Mouse (Mus musculus) common myeloid progenitor, adult 5-6 weeks (primary cell): ENCODE measurements at regions not wholly inside any gene's neighbourhood (a gene's known extent, or its start where the extent isn't known, plus 50 kb on each side); places are given as distances from the start of the nearest gene placed in this dataset.

Source experiments
- ATAC-seq: replicated peaks from 2 replicates; pipeline ENCODE4 v1.8.0; 2016; ENCODE audit warnings: low read depth, mild to moderate bottlenecking, moderate TSS enrichment, inconsistent platforms; ENCODE audit not compliant: poor library complexity, severe bottlenecking

DNA sequence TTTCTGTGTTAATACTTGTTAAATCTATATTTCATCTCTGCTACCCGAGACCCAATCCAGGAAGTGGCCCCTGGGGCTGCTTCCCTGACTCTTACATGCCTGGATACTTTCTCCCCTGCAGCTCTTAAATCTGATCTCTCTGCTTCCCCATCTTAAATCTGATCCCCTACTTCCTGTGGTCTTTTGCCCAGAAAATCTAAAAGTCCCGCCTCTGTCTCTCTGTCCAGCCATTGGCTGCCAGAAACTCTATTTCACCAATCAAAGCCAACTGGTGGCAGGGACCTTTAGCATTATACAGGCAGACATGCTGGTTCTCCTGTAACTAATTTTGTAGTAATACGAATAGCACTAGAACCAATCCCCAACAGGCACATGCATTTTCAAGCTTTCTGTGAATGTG is 59.0 kb upstream of the Ccdc91 start:
- ATAC-seq, result no peak

DNA sequence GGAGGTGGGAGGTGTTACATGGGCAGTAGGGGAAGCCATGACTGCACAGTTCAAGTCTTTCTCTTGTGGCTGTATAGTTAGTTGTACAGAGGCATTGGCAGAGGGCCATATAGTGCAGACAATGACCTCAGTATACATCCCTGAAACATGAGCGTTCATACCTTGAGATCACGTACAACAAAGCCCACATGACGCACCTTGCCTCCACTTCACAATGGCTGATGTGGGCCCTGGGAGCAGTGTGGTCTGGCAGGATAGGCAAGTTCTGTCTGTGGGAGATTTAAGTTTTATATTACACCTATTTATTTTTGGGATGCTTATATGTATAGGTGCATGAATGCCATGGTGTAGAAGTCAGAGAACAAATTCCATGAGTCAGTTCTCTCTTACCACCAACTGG is 61.9 kb upstream of the Ccdc91 start:
- no peak for ATAC-seq

DNA sequence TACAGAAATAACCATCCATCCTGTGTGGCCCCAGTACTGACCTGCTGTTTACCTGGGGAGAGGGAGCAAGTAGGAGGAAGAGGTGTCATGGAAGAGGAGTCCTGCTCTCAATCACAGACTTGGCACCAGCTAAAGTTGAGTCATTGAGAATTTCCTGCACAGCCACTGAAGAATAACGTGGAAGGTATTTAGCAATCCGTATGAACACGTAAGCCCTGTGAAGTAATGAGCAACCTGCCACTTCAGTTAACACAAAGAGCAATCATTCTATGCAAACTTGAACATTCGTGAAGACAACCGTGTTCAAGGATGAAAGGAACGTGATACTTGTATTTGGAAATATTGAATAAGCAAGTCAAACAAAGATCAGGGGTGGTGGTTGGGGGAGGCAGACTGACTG is 77.6 kb upstream of the Ccdc91 start:
- ATAC-seq, result no peak

DNA sequence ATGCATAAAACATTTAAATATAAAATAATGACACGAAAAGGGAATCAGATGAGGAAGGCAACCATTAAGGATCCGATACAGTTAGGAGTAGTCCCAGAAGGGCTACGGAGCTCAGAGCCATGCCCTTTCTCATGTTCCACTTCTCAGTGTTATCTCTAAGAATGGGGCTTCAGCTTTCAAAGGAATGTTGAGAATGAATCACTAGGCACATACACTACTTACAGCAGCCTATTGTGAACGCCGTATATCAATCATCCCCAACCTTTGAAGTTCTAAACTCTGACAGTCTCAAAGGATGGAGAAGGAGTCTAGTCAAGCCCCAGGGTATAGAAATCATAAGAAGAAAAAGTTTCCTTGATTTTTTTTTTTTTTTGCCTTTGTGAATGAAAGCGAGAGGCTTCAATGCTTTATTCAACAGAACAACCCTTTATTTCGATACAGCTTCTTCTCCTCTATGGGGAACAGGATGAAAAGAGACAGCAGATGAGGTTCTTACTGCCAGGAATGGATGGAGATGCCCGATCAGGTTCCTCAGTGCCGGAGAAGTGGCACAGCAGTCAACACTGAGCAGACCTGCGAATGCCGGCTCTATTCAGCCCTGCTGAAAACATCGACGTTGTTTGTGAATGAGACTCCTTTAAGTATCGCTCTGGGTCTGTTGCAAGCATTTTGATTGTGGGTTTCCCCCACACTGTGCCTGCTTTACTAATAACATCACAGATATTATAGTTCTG is 84.0 kb upstream of the Ccdc91 start:
- no peak for ATAC-seq

DNA sequence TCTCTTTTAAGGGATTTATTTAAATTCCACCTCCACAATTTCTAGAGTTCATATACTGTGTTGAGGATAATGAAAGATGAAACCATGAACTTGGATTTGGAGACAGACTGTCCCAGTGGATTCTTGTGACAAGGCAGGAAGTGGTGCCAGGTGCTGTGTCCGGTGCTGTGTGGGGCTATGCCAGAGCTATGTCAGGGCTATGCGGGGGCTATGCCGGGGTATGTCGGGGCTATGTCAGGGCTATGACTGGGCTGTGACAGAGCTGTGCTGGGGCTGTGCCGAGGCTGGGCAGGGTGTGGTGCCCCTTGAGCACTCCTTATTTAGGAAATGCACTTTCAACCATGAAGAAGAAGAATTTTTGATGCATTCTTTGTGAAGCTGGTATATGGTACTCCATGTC is 85.1 kb upstream of the Ccdc91 start:
- ATAC-seq, result no peak

DNA sequence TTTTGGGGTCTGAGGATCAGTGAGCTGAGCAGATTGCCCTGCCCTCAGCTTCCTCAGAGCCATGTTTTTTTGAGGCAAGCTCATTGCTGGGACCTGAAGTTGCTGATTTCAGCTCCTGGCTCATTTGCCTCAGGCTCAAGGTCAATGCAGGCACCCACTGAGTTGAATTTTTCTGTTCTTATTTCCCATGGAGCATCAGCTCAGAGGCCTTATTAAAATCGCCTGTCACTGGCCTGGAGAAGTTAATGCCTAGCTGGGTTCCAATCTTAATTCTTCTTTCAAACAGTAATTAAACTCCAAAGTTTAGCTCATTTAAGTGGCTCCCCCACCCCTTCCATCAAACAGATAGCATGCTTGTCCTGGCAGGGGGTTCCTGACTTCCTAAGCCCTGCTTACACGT is 86.9 kb upstream of the Ccdc91 start:
- no peak for ATAC-seq

DNA sequence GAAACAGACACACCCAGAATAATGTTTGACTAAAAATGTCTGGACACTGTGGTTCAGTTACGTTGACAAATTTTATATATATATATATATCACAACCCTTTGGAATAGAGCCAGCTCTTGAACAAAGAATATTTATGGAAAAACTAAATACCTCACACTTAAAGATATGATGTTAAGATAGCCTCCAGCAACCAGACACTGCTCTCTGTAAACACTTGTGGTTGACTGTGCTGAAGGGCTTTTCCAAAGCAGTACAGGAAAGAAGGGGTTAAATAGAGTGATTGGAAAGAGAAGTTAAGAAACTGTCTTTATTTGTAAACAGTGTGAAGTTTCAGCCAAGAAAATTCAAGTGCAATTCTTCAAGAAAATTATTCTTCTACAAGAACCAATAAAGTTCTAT is 90.0 kb upstream of the Ccdc91 start:
- ATAC-seq, result no peak

DNA sequence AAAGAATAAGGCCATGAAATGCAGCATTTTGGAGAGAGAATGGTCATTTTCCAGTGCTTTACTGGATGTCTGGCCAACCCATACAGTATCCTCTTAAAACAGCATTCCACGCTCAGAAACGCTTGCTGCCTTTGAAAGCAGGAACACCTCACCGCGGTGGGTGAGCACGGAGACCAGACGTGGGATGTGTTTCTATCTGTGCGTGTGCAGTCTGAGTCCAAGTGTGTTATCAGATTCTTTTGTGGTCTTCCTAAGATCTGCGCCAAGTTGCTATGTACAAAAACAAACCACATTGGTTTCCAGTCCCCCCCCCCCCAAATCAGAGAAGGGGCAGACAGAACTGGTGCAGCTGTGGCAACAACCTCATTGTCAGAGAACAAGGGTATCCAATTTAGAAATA is 95.1 kb upstream of the Ccdc91 start:
- ATAC-seq, result no peak

DNA sequence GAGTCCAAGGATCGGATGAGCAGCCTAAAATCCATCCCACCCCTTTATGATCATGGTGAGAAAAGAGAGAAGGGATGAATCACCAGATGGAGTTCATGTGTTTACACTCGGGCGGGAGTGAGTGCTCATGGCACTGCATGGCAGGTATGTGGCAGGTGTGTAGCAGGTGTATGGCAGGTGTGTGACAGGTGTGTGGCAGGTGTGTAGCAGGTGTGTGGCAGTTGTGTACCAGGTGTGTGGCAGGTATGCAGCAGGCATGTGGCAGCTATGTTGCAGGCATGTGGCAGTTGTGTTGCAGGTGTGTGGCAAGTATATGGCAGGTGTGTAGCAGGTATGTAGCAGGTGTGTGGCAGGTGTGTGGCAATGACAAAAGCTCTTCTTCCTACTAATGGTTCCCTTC is 97.9 kb upstream of the Ccdc91 start:
- no peak for ATAC-seq

DNA sequence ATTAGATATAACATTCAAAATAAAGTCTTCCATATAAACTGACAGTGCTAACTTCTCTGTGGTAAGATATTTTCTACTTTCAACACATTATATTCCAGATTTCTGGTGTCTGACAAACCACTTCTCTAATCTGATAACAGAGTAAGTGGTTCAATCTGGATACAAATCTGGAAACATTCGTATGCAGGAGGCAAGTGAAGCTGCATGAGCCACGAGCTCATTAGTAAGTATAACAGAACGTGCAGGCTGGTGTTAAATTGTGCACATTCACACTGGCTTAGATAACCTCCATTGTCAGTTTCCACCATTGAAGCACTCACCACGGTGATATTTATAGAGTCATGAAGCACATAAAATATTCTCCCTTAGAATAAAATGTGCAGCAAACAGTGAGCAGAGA is 103.9 kb upstream of the Ccdc91 start:
- no peak for ATAC-seq

DNA sequence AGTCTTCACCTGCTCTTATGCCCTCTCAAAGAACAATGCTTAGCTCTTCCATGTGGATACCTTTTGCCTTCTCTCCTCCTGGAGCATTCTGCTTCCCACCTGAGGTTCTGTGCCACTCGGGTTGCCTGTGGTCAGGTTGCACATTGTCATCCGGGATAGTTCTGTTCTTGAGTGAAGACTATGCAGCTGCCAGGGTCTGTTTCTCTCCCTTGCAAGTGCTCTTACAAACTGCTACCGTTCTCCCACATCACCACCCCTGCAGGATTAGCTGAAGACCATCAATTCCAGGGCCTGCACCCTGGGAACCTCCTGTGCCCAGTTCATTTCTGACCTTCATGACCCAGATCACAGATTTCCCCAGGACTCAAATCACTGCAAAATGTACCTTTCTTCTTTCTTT is 104.3 kb upstream of the Ccdc91 start:
- no peak for ATAC-seq

DNA sequence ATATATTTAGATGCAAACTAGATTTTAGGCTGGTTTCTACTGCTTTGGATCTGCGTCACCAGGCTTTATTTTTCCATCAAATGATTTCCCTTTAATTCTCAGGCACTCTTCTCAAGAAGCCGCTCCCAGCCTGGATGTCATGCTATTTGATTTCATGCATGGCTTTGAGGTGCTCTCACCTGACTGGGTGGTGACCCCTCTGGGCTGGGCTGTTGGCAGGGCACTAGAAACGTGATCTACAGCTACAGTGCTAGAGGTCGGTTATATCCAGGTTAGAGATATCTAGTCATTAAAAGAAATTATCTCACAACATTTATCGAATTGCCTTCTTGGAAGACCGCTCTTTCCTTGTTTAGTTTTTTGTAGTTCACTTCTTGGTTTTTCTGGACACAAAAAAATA is 98.9 kb upstream of the Pthlh start:
- no peak for ATAC-seq

DNA sequence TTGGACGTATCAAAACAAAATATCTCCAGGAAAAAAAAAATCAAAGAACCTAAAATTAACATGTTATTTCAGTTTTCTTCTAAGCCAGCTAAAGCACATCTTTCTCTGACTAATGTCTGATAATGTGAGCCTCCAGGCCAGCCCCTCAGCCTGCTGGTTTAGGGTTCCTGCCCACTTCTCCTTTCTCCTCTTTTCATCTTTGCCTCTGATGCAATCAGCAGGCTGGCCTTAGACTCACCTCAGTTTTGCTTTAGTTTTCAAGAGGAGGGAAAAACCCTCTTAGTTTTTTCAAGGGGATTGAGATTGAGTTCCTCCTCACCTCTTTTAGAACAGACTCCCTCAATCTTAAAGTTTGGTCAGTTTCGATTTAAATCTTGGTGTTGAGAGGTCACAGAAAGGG is 93.0 kb upstream of the Pthlh start:
- peak; percentile 93 for ATAC-seq

DNA sequence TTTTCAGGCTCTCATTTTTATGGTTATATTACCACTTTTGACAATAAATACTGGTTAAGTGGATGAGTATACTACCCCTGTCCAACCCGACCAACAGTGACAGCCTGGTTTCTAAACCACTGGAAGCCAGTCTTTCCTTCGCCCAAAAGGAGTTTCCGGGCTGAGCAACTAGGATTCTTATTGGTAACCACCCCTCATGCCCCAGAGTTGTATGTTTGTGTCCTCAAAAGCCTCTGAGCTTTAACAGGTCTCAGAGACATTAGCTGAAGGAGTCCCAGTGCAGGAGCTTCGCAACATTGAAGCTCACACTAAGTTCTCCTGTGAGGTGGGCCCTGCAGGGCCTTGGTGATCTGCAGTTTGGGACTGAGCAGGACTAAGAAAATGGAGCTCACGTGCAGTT is 92.6 kb upstream of the Pthlh start:
- no peak for ATAC-seq

DNA sequence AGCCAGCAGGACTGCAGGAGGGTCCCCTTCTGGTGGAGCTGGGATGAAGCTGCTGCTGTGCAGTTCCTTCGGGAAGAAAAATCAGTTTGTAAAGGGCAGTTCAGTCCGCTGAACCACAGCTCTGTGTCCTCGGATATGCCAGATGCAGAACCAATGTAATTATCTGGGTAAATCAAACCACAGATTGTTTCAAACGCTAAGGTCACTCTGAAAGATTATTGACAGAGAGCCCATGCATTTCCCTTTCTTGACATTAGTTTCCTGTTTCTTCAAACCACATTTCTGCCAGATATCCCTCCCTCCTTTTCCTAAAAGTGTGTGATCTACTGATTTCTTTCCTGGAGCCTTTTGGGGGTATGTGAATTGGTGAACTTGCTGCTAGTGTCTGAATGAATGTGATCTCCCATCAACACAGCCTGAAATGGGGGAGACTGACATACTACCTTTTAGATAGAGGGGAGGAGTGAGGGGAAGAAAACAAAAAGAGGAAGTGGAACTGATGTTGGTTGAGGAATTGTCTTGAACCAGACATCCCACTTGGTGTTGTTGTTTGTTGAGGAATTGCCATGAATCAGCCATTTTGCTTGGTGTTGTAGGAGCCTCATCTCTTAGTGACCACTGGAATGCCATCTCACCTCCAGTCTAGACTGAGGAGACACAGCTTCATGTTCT is 85.7 kb upstream of the Pthlh start:
- ATAC-seq, result peak; percentile 75

DNA sequence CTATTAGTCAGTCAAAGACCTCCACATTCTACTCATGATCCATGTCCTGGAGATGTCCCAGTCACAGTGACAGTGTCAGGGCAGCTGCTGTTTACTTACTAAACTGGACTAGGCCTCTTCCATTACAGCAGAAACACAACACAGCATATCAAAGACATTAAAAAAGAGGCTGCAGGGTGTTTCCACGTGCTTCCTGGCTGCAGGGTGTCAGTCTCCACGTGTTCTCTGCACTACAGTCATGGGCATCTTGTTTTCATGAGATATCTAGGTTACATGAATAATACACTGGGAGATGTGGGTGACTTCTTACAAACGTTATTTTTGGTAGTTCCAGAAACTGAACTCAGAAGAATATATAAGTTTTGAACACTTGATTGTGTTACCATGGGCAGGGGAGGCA is 84.6 kb upstream of the Pthlh start:
- ATAC-seq, result no peak

DNA sequence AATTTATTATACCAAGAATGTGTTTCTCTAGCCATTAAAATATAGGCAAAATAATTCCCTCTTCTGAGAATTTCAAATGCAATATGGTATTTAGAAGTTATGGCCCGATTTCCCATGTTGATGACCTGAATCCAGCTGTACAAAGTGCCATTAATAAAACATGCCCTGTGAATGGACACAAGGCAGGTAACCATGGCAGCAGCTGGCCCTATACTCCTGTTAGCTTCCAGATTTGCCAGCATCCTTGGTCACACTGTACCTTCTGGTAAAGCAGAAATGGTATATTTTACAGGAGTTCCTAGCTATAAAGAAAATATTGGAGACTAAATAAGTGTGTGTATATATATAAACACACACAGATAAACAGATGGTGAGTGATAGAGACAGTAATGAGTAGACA is 77.1 kb upstream of the Pthlh start:
- ATAC-seq, result no peak

DNA sequence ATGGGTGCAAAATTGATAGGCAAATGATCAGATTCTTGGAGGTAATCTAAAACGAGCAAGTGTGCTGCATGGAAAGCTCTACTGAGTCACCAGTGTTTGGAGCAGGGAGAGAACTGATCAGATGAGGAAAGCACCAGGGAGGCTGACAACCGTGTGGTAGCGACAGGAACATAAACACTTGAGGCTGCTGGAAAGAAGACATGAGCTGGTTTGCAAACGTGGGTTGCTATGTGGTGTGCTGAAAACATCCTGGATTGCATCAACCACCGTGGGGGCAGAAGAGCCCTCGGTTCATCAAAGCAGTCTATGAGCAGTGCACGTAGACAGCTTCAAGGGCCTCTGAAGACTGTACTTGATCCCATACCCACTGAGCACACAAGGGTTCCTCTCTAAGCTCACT is 69.0 kb upstream of the Pthlh start:
- no peak for ATAC-seq

DNA sequence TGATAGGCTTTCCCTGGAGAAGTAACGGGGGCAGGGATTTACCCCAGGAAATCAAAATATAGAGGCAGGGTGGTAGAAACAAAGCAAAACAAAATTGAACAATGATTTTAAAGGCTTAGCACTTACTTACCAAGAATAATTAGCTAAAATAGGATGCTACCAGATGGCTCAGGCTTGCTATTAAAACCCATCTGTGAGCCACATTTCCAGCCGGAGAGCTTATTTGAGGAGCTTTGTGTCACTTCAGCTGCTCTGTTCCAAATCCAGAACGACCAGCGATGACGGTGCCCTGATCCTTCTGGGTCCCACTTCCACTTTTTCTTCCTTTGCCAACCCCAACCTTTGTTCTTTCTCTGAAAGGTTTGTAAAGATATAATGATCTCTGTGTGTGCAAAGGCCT is 65.2 kb upstream of the Pthlh start:
- no peak for ATAC-seq

DNA sequence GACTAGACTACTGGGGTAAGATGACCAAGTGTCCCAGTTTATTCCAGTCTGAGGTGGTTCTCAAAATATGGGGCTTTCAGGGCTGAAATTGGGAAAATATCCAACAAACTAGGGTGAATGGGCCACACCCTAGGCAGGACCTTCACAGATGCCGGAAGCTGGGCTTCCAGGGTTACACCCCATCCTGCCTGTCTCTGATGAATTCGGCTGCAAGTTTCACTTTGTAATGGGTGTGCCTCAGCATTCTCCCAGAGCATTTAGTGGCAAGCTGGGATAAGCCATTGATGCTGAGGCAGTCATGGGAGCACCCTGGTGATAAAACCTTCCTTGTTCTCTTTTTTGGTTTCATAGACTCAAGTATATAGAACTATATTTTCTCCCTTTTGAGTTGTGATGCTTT is 60.4 kb upstream of the Pthlh start:
- ATAC-seq, result no peak

DNA sequence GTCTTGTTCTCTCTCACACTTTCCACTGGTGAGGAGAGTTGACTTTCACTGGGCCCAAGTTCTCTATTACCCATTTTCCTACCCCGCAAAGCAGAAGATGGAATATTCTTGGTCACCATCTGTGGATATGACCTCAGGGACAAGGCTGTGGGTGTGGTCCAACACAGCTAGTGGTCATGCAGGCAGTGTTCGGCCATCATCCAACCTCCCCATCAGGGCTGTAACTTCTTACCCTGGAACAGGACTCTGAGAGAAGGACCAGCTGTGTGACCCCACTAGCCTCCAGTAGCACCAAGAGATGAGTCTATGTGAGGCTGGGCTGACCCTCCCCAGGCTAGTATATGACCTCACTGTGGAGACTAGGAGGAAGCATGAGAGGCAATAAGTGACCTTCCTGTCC is 54.1 kb upstream of the Pthlh start:
- ATAC-seq, result no peak
